Mouse (Mus musculus): Measurements from ENCODE around the gene Bag1. TPM values are rescaled to one million over a fixed set of nuclear protein-coding genes. Genes with fewer than 3 reads are reported as not detected.

Gene Bag1
- 100 to 1,000 TPM; 148 TPM for polyA plus RNA-seq (2012; fragmentation: generic; extraction: Trizol)

DNA sequence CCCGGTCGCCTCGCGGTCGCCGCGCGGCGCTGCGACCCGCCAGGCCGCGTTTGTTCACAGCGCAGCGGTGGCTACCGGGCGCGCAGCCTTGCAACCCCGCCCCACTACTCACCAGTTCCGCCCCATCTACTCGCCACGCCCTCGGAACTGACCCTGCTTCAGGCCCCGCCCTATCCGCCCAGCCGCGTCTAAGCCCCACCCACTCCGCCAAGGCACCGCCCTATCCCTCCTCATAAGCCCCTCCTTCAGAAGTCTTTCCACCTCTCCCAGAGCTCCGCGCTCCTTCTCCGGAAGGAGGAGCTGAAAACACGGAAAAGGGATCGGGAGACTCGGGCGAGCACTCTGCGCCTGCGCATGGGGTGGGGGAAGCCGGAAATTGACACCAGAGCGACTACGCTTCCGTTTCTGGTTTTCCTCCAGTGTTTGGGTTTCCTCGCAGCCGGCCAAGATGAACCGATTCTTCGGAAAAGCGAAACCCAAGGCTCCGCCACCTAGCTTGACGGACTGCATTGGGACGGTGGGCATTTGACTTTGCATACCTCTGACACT is at the start of gene Bag1, which contains the start of gene Chmp5:
TSS of gene Bag1 (minus strand) at position 135 of the 549 bp plus-strand sequence.
TSS of gene Chmp5 (plus strand) at position 248 of the 549 bp plus-strand sequence.

DNA sequence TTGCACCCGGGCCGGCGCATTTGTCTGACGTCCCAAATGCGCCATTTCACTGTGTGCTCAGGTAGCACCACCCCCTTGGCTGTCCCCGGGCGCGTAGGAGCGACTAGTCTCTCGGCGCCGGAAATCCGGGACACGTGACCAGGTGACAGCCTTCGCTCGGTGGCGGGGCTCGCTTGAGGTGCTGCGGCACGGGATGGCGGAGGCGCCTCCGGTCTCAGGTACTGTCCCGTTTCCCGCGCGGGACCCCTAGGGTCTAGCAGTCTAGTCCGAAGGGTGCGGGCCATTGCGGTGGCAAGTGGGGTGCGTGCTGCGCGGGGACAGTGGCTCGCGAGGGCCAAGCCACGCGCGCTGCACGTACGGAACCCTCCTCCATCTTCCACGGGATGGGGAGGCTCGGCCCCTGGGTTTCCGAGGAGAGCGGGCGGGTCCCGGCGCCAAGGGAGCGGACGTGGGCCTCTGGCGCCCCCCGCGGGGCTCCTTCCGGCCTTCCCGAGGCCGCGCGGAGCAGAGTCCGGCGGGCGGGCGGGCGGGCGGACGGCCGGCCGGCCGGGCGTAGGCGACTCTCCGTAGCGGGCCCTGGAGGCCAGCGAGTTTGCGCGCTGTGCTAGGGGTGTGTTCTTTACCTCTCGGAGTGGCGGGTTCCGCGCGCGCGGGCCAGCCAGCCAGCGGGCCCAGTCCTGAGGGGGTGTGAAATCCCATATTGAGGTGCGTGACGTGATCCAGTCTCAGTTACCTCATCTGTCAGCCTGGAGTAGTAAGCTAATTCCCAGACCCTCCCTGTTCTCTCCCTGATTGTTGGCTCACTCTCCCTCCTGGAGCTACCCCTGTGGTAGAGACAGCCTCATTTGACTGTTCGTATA is 23.0 kb upstream of the Bag1 start, which contains the start of gene Nfx1:
TSS of gene Nfx1 (plus strand) at position 65 of the 860 bp plus-strand sequence.

GRCm38 (mm10) chr4:40919785-40920184 is 28.3 kb downstream of the Bag1 start, which contains the start of gene Spink4:
TSS of gene Spink4 (plus strand) at chr4:40920052.

Other genes with a start within 250 kb of the Bag1 start
- 10 to 100 TPM in 1 of 2 experiments, 1 to 10 TPM in 1; 6.8 to 26.6 TPM for gene Aptx, start 245.1 kb downstream of the Bag1 start, polyA plus RNA-seq (2012; fragmentation: generic; extraction: Trizol)
- gene Dnaja1, start 226.1 kb downstream of the Bag1 start, polyA plus RNA-seq (2012; fragmentation: generic; extraction: Trizol) = 10 to 100 TPM in 1 of 2 experiments, 1 to 10 TPM in 1; 8.6 to 53.1 TPM
- 10 to 100 TPM; 22.2 to 69.0 TPM for gene Smu1, start 190.4 kb downstream of the Bag1 start, polyA plus RNA-seq (2012; fragmentation: generic; extraction: Trizol)
- gene B4galt1, start 94.3 kb downstream of the Bag1 start, polyA plus RNA-seq (2012; fragmentation: generic; extraction: Trizol) = 10 to 100 TPM in 1 of 2 experiments, 1 to 10 TPM in 1; 5.8 to 39.9 TPM
- under 1 TPM in 1 of 2 experiments, not detected in 1; 0.31 TPM for gene Spink4, start 28.2 kb downstream of the Bag1 start, polyA plus RNA-seq (2012; fragmentation: generic; extraction: Trizol)
- gene Chmp5, start 113 bp upstream of the Bag1 start, polyA plus RNA-seq (2012; fragmentation: generic; extraction: Trizol) = 10 to 100 TPM in 1 of 2 experiments, 1 to 10 TPM in 1; 5.7 to 39.6 TPM
- gene Nfx1, start 22.6 kb upstream of the Bag1 start, polyA plus RNA-seq (2012; fragmentation: generic; extraction: Trizol) = 10 to 100 TPM in 1 of 2 experiments, 1 to 10 TPM in 1; 7.2 to 30.1 TPM
- gene Aqp7, start 99.8 kb upstream of the Bag1 start, polyA plus RNA-seq (2012; fragmentation: generic; extraction: Trizol) = under 1 TPM in 1 of 2 experiments, not detected in 1; 0.06 TPM
- 1 to 10 TPM in 1 of 2 experiments, under 1 TPM in 1; 0.60 to 1.5 TPM for gene Aqp3, start 149.9 kb upstream of the Bag1 start, polyA plus RNA-seq (2012; fragmentation: generic; extraction: Trizol)
- 10 to 100 TPM; 24.8 to 25.1 TPM for gene Nol6, start 176.2 kb upstream of the Bag1 start, polyA plus RNA-seq (2012; fragmentation: generic; extraction: Trizol)
- gene Ube2r2, start 187.4 kb upstream of the Bag1 start, polyA plus RNA-seq (2012; fragmentation: generic; extraction: Trizol) = 100 to 1,000 TPM in 1 of 2 experiments, 10 to 100 TPM in 1; 67.4 to 164 TPM